Mouse (Mus musculus) olfactory bulb, adult 2 months (tissue): ENCODE data around the gene Celf2. TPM values are rescaled to one million over a fixed set of nuclear protein-coding genes. Genes with fewer than 3 reads are reported as not detected.
A peak's percentile ranks its signal among the peaks of the same experiment; 100 is the strongest.

Source experiments
- H3K27ac ChIP-seq: fragments of 200-500 bp; 2 replicates; pipeline ENCODE4 v1.5.1; 2012; ENCODE audit warnings: low read depth, low read length; ENCODE audit not compliant: insufficient read depth
- H3K4me1 ChIP-seq: fragments of 200-500 bp; 2 replicates; pipeline ENCODE4 v1.6.1; 2012; ENCODE audit warnings: low read length; ENCODE audit not compliant: control insufficient read depth, insufficient read depth
- H3K4me3 ChIP-seq: fragments of 200-500 bp; 2 replicates; pipeline ENCODE4 v1.5.1; 2012; ENCODE audit warnings: mild to moderate bottlenecking, low read depth, low read length, moderate library complexity; ENCODE audit not compliant: insufficient read depth
- CTCF ChIP-seq: fragments of 200-500 bp; IDR thresholded peaks from 2 replicates; pipeline ENCODE4 v1.5.1; 2012; ENCODE audit warnings: low read depth, mild to moderate bottlenecking, low read length, moderate library complexity; ENCODE audit not compliant: insufficient read depth
- POLR2A ChIP-seq: fragments of 200-500 bp; IDR thresholded peaks from 2 replicates; pipeline ENCODE4 v1.6.1; 2012; ENCODE audit warnings: mild to moderate bottlenecking, low read depth, low read length, moderate library complexity; ENCODE audit not compliant: insufficient read depth
- WGBS: fragments of 180-500 bp; shearing (Covaris S2); methylation state at CpG from one replicate; pipeline ENCODE4 v1.1.7; 2018; 5-methylcytosine and 5-hydroxymethylcytosine counted together
- polyA plus RNA-seq: library from polyadenylated mRNA; stranded (reverse); fragments of >200 nt; gene quantifications from 2 replicates; pipeline ENCODE4 v1.2.4, GENCODE M21; 2012; ENCODE audit warnings: low replicate concordance; ENCODE audit not compliant: missing spikeins, insufficient read depth, insufficient read length

Celf2 gene
- polyA plus RNA-seq, 1 experiment, result 447 TPM

GRCm38 (mm10) chr2:6872131-6872893, 637.1 kb downstream of the Celf2 start:
- TF ChIP-seq CTCF, result no peak
- TF ChIP-seq POLR2A, result peak; percentile 33; the same call in 1 of the 2 replicates
- under 1% methylated on average over 124 of the region's 124 CpGs for WGBS
- H3K4me1 ChIP-seq, result peaks cover 8% of the 10 kb centered on the region
- peak overlapping the region; percentile 99 for H3K27ac ChIP-seq
- H3K4me3 ChIP-seq, result peak overlapping the region; percentile 99

- Histone ChIP-seq H3K4me1 (peaks cover 5% of the 10 kb centered on the region), H3K4me3 (peak overlapping the region; percentile 99), H3K27ac (peak overlapping the region; percentile 99)
- no peak for TF ChIP-seq POLR2A
- TF ChIP-seq CTCF, result no peak
- under 1% methylated on average over 40 of the region's 40 CpGs for whole genome bisulfite sequencing
These were observed 637.9 kb downstream of the Celf2 start for GRCm38 (mm10) chr2:6871281-6872130.

GRCm38 (mm10) chr2:6869956-6870710, 639.2 kb downstream of the Celf2 start:
- WGBS, result 15% methylated on average over 9 of the region's 9 CpGs
- TF ChIP-seq CTCF, result no peak
- TF ChIP-seq POLR2A, result no peak
- Histone ChIP-seq H3K4me1 (peaks cover 5% of the 10 kb centered on the region), H3K4me3 (no peak overlapping the region), H3K27ac (peak overlapping the region; percentile 85)

- Histone ChIP-seq H3K4me1 (peaks cover 2% of the 10 kb centered on the region; the same call in 1 of the 2 replicates), H3K4me3 (no peak overlapping the region), H3K27ac (no peak overlapping the region)
- 18% methylated on average over 4 of the region's 4 CpGs for WGBS
- TF ChIP-seq CTCF (no peak), POLR2A (no peak)
These were observed 642.1 kb downstream of the Celf2 start for GRCm38 (mm10) chr2:6867297-6867696.

GRCm38 (mm10) chr2:6865785-6866184, 643.6 kb downstream of the Celf2 start:
- Histone ChIP-seq H3K4me1 (peaks cover 4% of the 10 kb centered on the region; the same call in 1 of the 2 replicates), H3K4me3 (no peak overlapping the region), H3K27ac (peak overlapping the region; percentile 51; the same call in 1 of the 2 replicates)
- 28% methylated on average over 4 of the region's 4 CpGs for WGBS
- TF ChIP-seq POLR2A (no peak), CTCF (no peak)

- 24% methylated on average over 2 of the region's 2 CpGs for WGBS
- no peak for TF ChIP-seq POLR2A
- H3K4me1 ChIP-seq, result no peaks in the 10 kb centered on the region
- no peak overlapping the region for H3K27ac ChIP-seq
- H3K4me3 ChIP-seq, result no peak overlapping the region
These were observed 659.2 kb downstream of the Celf2 start for GRCm38 (mm10) chr2:6850102-6850644.

GRCm38 (mm10) chr2:6849388-6849787, 660.0 kb downstream of the Celf2 start:
- WGBS, result 23% methylated on average over 3 of the region's 3 CpGs
- TF ChIP-seq POLR2A (no peak), CTCF (no peak)
- H3K27ac ChIP-seq, result no peak overlapping the region

GRCm38 (mm10) chr2:6830021-6830420, 679.3 kb downstream of the Celf2 start:
- peaks cover 5% of the 10 kb centered on the region; the same call in 1 of the 2 replicates for H3K4me1 ChIP-seq
- no peak overlapping the region for H3K27ac ChIP-seq

More at GRCm38 (mm10) chr2:6849388-6849787, 660.0 kb downstream of the Celf2 start:
- Histone ChIP-seq H3K4me1 (no peaks in the 10 kb centered on the region), H3K4me3 (no peak overlapping the region)

GRCm38 (mm10) chr2:6827583-6827982, 681.8 kb downstream of the Celf2 start:
- no peak for TF ChIP-seq POLR2A
- no peak for TF ChIP-seq CTCF
- Histone ChIP-seq H3K27ac (no peak overlapping the region), H3K4me1 (peaks cover 6% of the 10 kb centered on the region; the same call in 1 of the 2 replicates), H3K4me3 (no peak overlapping the region)
- WGBS, result 22% methylated on average over 2 of the region's 2 CpGs

More at GRCm38 (mm10) chr2:6830021-6830420, 679.3 kb downstream of the Celf2 start:
- 61% methylated on average over 6 of the region's 6 CpGs for WGBS
- no peak overlapping the region for H3K4me3 ChIP-seq
- TF ChIP-seq CTCF (no peak), POLR2A (no peak)
